Mouse (Mus musculus): ENCODE measurements around the gene Gm9.

GRCm38 (mm10) chrX:37168742-37169141 lies 42.1 kb downstream of the Gm9 start, which contains the start of gene Akap14:
- TF ChIP-seq CTCF (IDR thresholded peaks at IDR 0.05; ENCODE audit: extremely low read depth, insufficient read depth, insufficient read length, insufficient replicate concordance), result no peak
- no peak for TF ChIP-seq POLR2A (IDR thresholded peaks at IDR 0.05; ENCODE audit: low read depth, low read length)
